Mouse (Mus musculus) C2C12 (cell line): Measurements from ENCODE around the gene Mical2. TPM values are rescaled to one million over a fixed set of nuclear protein-coding genes. Genes with fewer than 3 reads are reported as not detected.

Source experiments
- H3K27me3 ChIP-seq: one replicate; pipeline ENCODE4 v1.6.1; 2011; ENCODE audit not compliant: control insufficient read depth, insufficient read depth, insufficient read length
- H3K36me3 ChIP-seq: one replicate; pipeline ENCODE4 v1.6.1; 2011; ENCODE audit not compliant: control insufficient read depth, insufficient read depth
- H3K4me3 ChIP-seq: one replicate; pipeline ENCODE4 v1.5.1; 2011; ENCODE audit warnings: mild to moderate bottlenecking, control low read depth; ENCODE audit not compliant: poor library complexity, insufficient read depth, severe bottlenecking
- H3K79me2 ChIP-seq: one replicate; pipeline ENCODE4 v1.6.1; 2011; ENCODE audit not compliant: control insufficient read depth, insufficient read depth
- H3K79me3 ChIP-seq: one replicate; pipeline ENCODE4 v1.6.1; 2011; ENCODE audit warnings: low read depth, control low read depth
- H3ac ChIP-seq: one replicate; pipeline ENCODE3; 2011; ENCODE audit warnings: low read depth; ENCODE audit not compliant: control insufficient read depth, insufficient read length
- CEBPB ChIP-seq: IDR thresholded peaks from one replicate; pipeline ENCODE4 v1.6.1; 2011; ENCODE audit warnings: low read depth, mild to moderate bottlenecking, control low read depth, moderate library complexity
- CTCF ChIP-seq: IDR thresholded peaks from one replicate; pipeline ENCODE4 v1.5.1; 2011; ENCODE audit not compliant: control insufficient read depth, insufficient read depth, insufficient read length
- FOSL1 ChIP-seq: IDR thresholded peaks from one replicate; pipeline ENCODE4 v1.8.0; 2011; ENCODE audit warnings: mild to moderate bottlenecking, low read length; ENCODE audit not compliant: poor library complexity, insufficient read depth, severe bottlenecking
- MAX ChIP-seq: IDR thresholded peaks from one replicate; pipeline ENCODE4 v1.6.1; 2011; ENCODE audit warnings: mild to moderate bottlenecking, control low read depth
- MYOD1 ChIP-seq: IDR thresholded peaks from one replicate; pipeline ENCODE4 v1.6.1; 2011; ENCODE audit warnings: low read depth; ENCODE audit not compliant: control insufficient read depth, insufficient read length
- MYOG ChIP-seq: IDR thresholded peaks from one replicate; pipeline ENCODE4 v1.6.1; 2011; ENCODE audit not compliant: control insufficient read depth, insufficient read length; ENCODE audit errors: extremely low read depth
- USF1 ChIP-seq: IDR thresholded peaks from one replicate; pipeline ENCODE4 v1.6.1; 2011; ENCODE audit warnings: low read depth, mild to moderate bottlenecking, control low read depth, moderate library complexity
- polyA plus RNA-seq: library from polyadenylated mRNA; unstranded; fragments of >200 nt; fragmentation: generic; extraction: Trizol; gene quantifications from one replicate; pipeline ENCODE4 v1.2.1, GENCODE M21; 2012; ENCODE audit warnings: missing spikeins

The Mical2 gene
- polyA plus RNA-seq, 1 experiment, result 76.9 TPM

- Histone ChIP-seq H3ac (no peak overlapping the region), H3K36me3 (peaks cover 16% of the 10 kb centered on the region), H3K79me2 (peaks cover 94% of the 10 kb centered on the region), H3K79me3 (peaks cover 55% of the 10 kb centered on the region), H3K4me3 (no peak overlapping the region), H3K27me3 (no peaks in the 10 kb centered on the region)
- TF ChIP-seq CEBPB (no peak), FOSL1 (no peak)
These were observed 62.9 kb downstream of the Mical2 start for GRCm38 (mm10) chr7:112288352-112289107.

DNA sequence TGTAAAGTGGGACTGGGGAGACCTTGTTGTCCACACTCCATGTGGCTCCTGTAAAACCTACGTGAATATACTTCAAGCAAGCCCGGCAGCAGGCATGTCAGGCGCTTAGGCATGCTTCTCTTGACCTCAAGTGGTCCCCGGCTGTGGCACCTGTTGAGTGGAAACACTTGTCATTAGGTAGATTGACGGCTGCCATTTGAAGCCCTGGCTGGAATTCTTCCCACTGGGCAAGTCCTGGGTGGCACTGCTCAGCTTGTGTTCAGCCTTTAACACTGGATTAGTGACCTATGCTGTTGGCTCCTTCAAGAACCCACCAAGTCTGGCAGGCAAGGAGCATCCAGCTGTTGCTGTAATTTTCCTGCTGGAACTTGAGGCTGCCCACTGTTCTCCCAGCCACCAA, 63.9 kb downstream of the Mical2 start:
- TF ChIP-seq CTCF (no peak), MYOD1 (peak; percentile 67), USF1 (no peak), CEBPB (no peak)
- Histone ChIP-seq H3ac (no peak overlapping the region), H3K27me3 (no peaks in the 10 kb centered on the region), H3K36me3 (peaks cover 20% of the 10 kb centered on the region), H3K79me3 (peaks cover 56% of the 10 kb centered on the region), H3K79me2 (peaks cover 94% of the 10 kb centered on the region), H3K4me3 (no peak overlapping the region)

DNA sequence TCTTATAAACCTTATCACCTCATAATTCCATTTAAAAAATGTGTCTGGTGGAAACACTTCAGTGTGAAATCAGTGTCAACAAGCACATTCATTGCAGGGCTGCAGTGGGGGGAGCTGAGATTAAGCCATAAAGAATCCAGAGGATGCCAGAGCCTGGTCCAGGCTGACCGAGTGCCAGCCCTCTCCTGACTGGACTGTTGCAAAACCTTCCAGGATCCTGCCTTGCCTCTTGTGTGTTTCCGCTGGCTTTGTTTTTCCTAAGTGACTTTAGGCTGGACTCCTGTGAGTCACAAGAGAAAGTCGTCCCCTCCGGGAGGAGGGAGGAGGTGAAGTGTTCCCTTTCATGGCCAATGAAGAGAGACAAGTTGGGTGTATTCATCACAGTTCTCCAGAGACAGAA, 64.3 kb downstream of the Mical2 start:
- Histone ChIP-seq H3K36me3 (peaks cover 20% of the 10 kb centered on the region), H3K4me3 (no peak overlapping the region), H3K79me2 (peaks cover 93% of the 10 kb centered on the region), H3K27me3 (no peaks in the 10 kb centered on the region), H3ac (no peak overlapping the region), H3K79me3 (peaks cover 54% of the 10 kb centered on the region)
- peak; percentile 13 for TF ChIP-seq MAX
- TF ChIP-seq CEBPB, result peak; percentile 90
- no peak for TF ChIP-seq MYOD1

- H3K27me3 ChIP-seq, result no peaks in the 10 kb centered on the region
- peaks cover 53% of the 10 kb centered on the region for H3K79me3 ChIP-seq
- peaks cover 83% of the 10 kb centered on the region for H3K79me2 ChIP-seq
- TF ChIP-seq MYOG, result no peak
- TF ChIP-seq CTCF, result no peak
- no peak for TF ChIP-seq MAX
- no peak for TF ChIP-seq CEBPB
- no peak for TF ChIP-seq MYOD1
- no peak for TF ChIP-seq FOSL1
- no peak for TF ChIP-seq USF1
- H3K4me3 ChIP-seq, result no peak overlapping the region
- H3ac ChIP-seq, result no peak overlapping the region
- peaks cover 14% of the 10 kb centered on the region for H3K36me3 ChIP-seq
These were observed 67.9 kb downstream of the Mical2 start for GRCm38 (mm10) chr7:112293456-112294104.

GRCm38 (mm10) chr7:112295426-112296221, 70.0 kb downstream of the Mical2 start:
- H3K4me3 ChIP-seq, result no peak overlapping the region
- H3K79me3 ChIP-seq, result peaks cover 54% of the 10 kb centered on the region
- TF ChIP-seq CEBPB, result no peak
- no peak for TF ChIP-seq CTCF
- TF ChIP-seq USF1, result no peak
- no peak for TF ChIP-seq MAX
- TF ChIP-seq MYOD1, result no peak
- no peak overlapping the region for H3ac ChIP-seq
- H3K79me2 ChIP-seq, result peaks cover 76% of the 10 kb centered on the region
- peaks cover 19% of the 10 kb centered on the region for H3K36me3 ChIP-seq
- H3K27me3 ChIP-seq, result no peaks in the 10 kb centered on the region

DNA sequence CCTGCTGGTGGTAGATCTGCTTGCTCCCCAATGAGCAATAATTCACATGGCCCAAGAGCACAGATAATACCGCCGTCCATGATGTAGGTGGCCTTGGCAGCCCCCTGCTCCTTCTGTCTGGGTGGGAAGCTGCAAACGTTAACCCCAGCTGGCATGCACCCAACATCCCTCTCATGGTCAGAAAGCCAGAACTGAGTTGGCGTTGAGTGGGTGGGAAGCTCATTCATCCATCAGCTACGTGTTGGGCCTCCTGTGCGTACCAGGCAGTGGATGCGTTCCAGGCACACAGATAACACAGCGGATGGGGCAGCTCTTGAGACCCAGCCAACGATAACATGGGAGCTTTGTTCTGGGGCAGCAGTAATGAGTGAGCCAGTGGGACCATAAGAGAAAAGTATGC, 72.4 kb downstream of the Mical2 start:
- Histone ChIP-seq H3K4me3 (no peak overlapping the region), H3K79me3 (peaks cover 56% of the 10 kb centered on the region), H3ac (no peak overlapping the region), H3K36me3 (peaks cover 24% of the 10 kb centered on the region), H3K79me2 (peaks cover 76% of the 10 kb centered on the region), H3K27me3 (no peaks in the 10 kb centered on the region)
- TF ChIP-seq MAX (no peak), MYOG (no peak), USF1 (no peak), MYOD1 (peak; percentile 45)
